Mouse (Mus musculus) stomach, postnatal 0 days (tissue): ENCODE data around the gene Malsu1.

ENCODE experiments used
- CTCF ChIP-seq: IDR thresholded peaks from 2 replicates; pipeline ENCODE4 v1.5.1; 2016; ENCODE audit warnings: antibody characterized with exemption, low read depth, mild to moderate bottlenecking, moderate library complexity
- EP300 ChIP-seq: optimal IDR thresholded peaks from 2 replicates; pipeline ENCODE3; 2016; ENCODE audit warnings: antibody characterized with exemption

- TF ChIP-seq CTCF = no peak
- TF ChIP-seq EP300 = no peak
These were observed 23.4 kb downstream of the Malsu1 start for GRCm38 (mm10) chr6:49096933-49097461.
